Mouse (Mus musculus) lung, postnatal 0 days (tissue): ENCODE measurements around the gene Surf6. TPM values are rescaled to one million over a fixed set of nuclear protein-coding genes. Genes with fewer than 3 reads are reported as not detected.

ENCODE experiments used
- ATAC-seq: fragments of 200-750 bp; cut with Nextera tagmentation; 2 replicates; pipeline ENCODE4 v1.8.0; 2017; ENCODE audit warnings: moderate library complexity
- DNase-seq: peaks from one replicate; pipeline ENCODE4 v3.0.0-alpha.2; 2016; ENCODE audit warnings: low spot score
- H3K27ac ChIP-seq: fragments of 300-500 bp; sonication (generic); 2 replicates; pipeline ENCODE4 v1.5.1; 2014; ENCODE audit warnings: antibody characterized with exemption, mild to moderate bottlenecking, low read length, mixed read lengths
- H3K27me3 ChIP-seq: fragments of 300-500 bp; sonication (generic); replicated peaks from 2 replicates; pipeline ENCODE4 v1.6.1; 2014; ENCODE audit warnings: low read length, mixed read lengths; ENCODE audit not compliant: insufficient read depth
- H3K36me3 ChIP-seq: fragments of 300-500 bp; sonication (generic); 2 replicates; pipeline ENCODE4 v1.6.1; 2014; ENCODE audit warnings: low read length, mixed read lengths; ENCODE audit not compliant: insufficient read depth
- H3K4me1 ChIP-seq: fragments of 300-500 bp; sonication (generic); 2 replicates; pipeline ENCODE4 v1.6.1; 2014; ENCODE audit warnings: antibody characterized with exemption, low read depth, low read length, mixed read lengths; ENCODE audit not compliant: insufficient read depth
- H3K4me2 ChIP-seq: fragments of 300-500 bp; sonication (generic); replicated peaks from 2 replicates; pipeline ENCODE4 v1.6.1; 2014; ENCODE audit warnings: low read depth, mild to moderate bottlenecking, low read length, moderate library complexity, mixed read lengths
- H3K4me3 ChIP-seq: fragments of 300-500 bp; sonication (generic); 2 replicates; pipeline ENCODE4 v1.5.1; 2014; ENCODE audit warnings: low read depth, low read length
- H3K9ac ChIP-seq: fragments of 300-500 bp; sonication (generic); replicated peaks from 2 replicates; pipeline ENCODE4 v1.6.1; 2014; ENCODE audit warnings: low read depth, mild to moderate bottlenecking
- H3K9me3 ChIP-seq: fragments of 300-500 bp; sonication (generic); 2 replicates; pipeline ENCODE4 v1.6.1; 2016; ENCODE audit warnings: low read length, mixed read lengths
- CTCF ChIP-seq: IDR thresholded peaks from 2 replicates; pipeline ENCODE4 v1.5.1; 2016; ENCODE audit warnings: antibody characterized with exemption, mild to moderate bottlenecking
- EP300 ChIP-seq: IDR thresholded peaks from 2 replicates; pipeline ENCODE4 v1.6.1; 2016; ENCODE audit warnings: antibody characterized with exemption, mild to moderate bottlenecking, control low read depth
- WGBS: fragments of 180-500 bp; shearing (Covaris S2); extraction: QIAGEN DNeasy Blood & Tissue Kit; methylation state at CpG from one replicate; pipeline ENCODE4 v1.1.7; 2014; 5-methylcytosine and 5-hydroxymethylcytosine counted together
- polyA plus RNA-seq: library from polyadenylated mRNA; unstranded; fragments of >200 nt; fragmentation: Nextera tagmentation; extraction: Ambion mirVana; gene quantifications from 2 replicates; pipeline ENCODE4 v1.2.1, GENCODE M21; 2015

Gene Surf6
- polyA plus RNA-seq, 1 experiment from 2014 or later: 11.8 TPM

DNA sequence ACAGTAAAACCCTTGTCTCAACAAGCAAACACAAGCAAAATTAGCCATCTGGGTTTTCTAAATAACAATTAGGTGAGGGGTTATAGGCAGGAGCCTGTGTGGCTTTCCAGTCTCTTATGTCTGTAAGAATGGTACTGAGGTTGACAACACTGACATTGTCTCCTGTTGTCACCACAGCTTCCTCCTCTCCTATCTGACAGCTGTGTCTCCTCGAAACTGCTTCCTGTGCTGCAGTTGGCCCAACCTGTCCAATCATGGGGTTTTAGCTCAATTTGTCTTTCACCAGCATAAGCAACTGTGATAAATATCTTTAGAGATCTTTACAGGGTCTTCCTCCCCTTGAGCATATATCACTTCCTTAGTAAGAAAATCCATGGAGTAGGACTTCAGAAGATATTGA lies 33.7 kb upstream of the Surf6 start:
- no peaks in the 10 kb centered on the region for H3K9me3 ChIP-seq
- no peaks in the 10 kb centered on the region for H3K27me3 ChIP-seq
- H3K4me1 ChIP-seq: peaks cover 10% of the 10 kb centered on the region; the same call in 1 of the 2 replicates
- H3K27ac ChIP-seq: no peak overlapping the region
- ATAC-seq (no peak), DNase-seq (no peak)
- H3K4me2 ChIP-seq: no peak overlapping the region
- TF ChIP-seq CTCF: no peak
- no peak overlapping the region for H3K9ac ChIP-seq
- H3K4me3 ChIP-seq: no peak overlapping the region
- H3K36me3 ChIP-seq: no peaks in the 10 kb centered on the region
- WGBS: 40% methylated on average over 1 of the region's 1 CpGs

GRCm38 (mm10) chr2:26935286-26935685 lies 32.6 kb upstream of the Surf6 start:
- Histone ChIP-seq H3K27me3 (no peaks in the 10 kb centered on the region), H3K36me3 (no peaks in the 10 kb centered on the region), H3K4me3 (no peak overlapping the region), H3K27ac (no peak overlapping the region), H3K4me1 (peaks cover 15% of the 10 kb centered on the region; the same call in 1 of the 2 replicates), H3K9ac (no peak overlapping the region), H3K4me2 (no peak overlapping the region), H3K9me3 (no peaks in the 10 kb centered on the region)
- no peak for DNase-seq
- 88% methylated on average over 2 of the region's 2 CpGs for WGBS
- TF ChIP-seq CTCF (no peak), EP300 (no peak)
- ATAC-seq: no peak

GRCm38 (mm10) chr2:26933304-26934055 lies 30.8 kb upstream of the Surf6 start, which contains the start of the genes Surf4 and Stkld1:
Surf4 (minus strand) TSS chr2:26933928.
Stkld1 (plus strand) TSS chr2:26934047.
- peak within 1 kb of the TSS; percentile 99 for H3K9ac ChIP-seq
- peak within 1 kb of the TSS; percentile 96 for H3K27ac ChIP-seq
- ATAC-seq (peak; percentile 96), DNase-seq (peak; percentile 98)
- 3% methylated on average over 28 of the region's 70 CpGs for WGBS
- TF ChIP-seq EP300: no peak
- TF ChIP-seq CTCF: no peak
- H3K4me1 ChIP-seq: peaks cover 15% of the 10 kb centered on the region; the same call in 1 of the 2 replicates
- H3K36me3 ChIP-seq: no peaks in the 10 kb centered on the region
- no peaks in the 10 kb centered on the region for H3K9me3 ChIP-seq
- H3K4me2 ChIP-seq: peak within 1 kb of the TSS; percentile 83
- H3K27me3 ChIP-seq: no peaks in the 10 kb centered on the region
- peak within 1 kb of the TSS; percentile 87 for H3K4me3 ChIP-seq

- ATAC-seq (no peak; the same call in 1 of the 2 replicates), DNase-seq (peak; percentile 33)
- no peak for TF ChIP-seq CTCF
- TF ChIP-seq EP300: no peak
- Histone ChIP-seq H3K27me3 (no peaks in the 10 kb centered on the region), H3K36me3 (no peaks in the 10 kb centered on the region), H3K4me2 (peak overlapping the region; percentile 83), H3K4me1 (peaks cover 15% of the 10 kb centered on the region; the same call in 1 of the 2 replicates), H3K4me3 (peak overlapping the region; percentile 87), H3K9ac (peak overlapping the region; percentile 99), H3K9me3 (no peaks in the 10 kb centered on the region), H3K27ac (peak overlapping the region; percentile 96)
- WGBS: 5% methylated on average over 33 of the region's 49 CpGs
Measured at GRCm38 (mm10) chr2:26932473-26933303, 30.0 kb upstream of the Surf6 start.

- no peak for ATAC-seq
- 33% methylated on average over 1 of the region's 1 CpGs for WGBS
Measured at GRCm38 (mm10) chr2:26930390-26930789, 27.7 kb upstream of the Surf6 start.

More at GRCm38 (mm10) chr2:26930390-26930789, 27.7 kb upstream of the Surf6 start:
- Histone ChIP-seq H3K9ac (no peak overlapping the region), H3K36me3 (peaks cover 16% of the 10 kb centered on the region; the same call in 1 of the 2 replicates), H3K27me3 (no peaks in the 10 kb centered on the region), H3K4me3 (no peak overlapping the region), H3K9me3 (no peaks in the 10 kb centered on the region), H3K4me2 (no peak overlapping the region), H3K27ac (no peak overlapping the region), H3K4me1 (peaks cover 15% of the 10 kb centered on the region; the same call in 1 of the 2 replicates)
- TF ChIP-seq EP300 (no peak), CTCF (peak; percentile 87)
- peak; percentile 87 for DNase-seq
